Mouse (Mus musculus) kidney, embryonic 14.5 days (tissue): ENCODE results near the gene Cox4i1. TPM values are rescaled to one million over a fixed set of nuclear protein-coding genes. Genes with fewer than 3 reads are reported as not detected.
"Not testable (repeated sequence)": the region's sequence is repeated elsewhere in the genome, so short reads cannot be mapped to it uniquely, and the experiment has no call there.

Experiments
- ATAC-seq: fragments of 200-750 bp; cut with Nextera tagmentation; 2 replicates; pipeline ENCODE4 v1.8.0; 2017; ENCODE audit warnings: moderate number of reproducible peaks, mild to moderate bottlenecking, moderate TSS enrichment, moderate library complexity; ENCODE audit not compliant: low FRiP score, low TSS enrichment
- H3K27ac ChIP-seq: fragments of 300-500 bp; sonication (generic); 2 replicates; pipeline ENCODE4 v1.5.1; 2014; ENCODE audit warnings: low read depth, mild to moderate bottlenecking, low read length, moderate library complexity, mixed read lengths
- H3K27me3 ChIP-seq: fragments of 300-500 bp; sonication (generic); 2 replicates; pipeline ENCODE4 v1.6.1; 2014; ENCODE audit warnings: mild to moderate bottlenecking, low read length; ENCODE audit not compliant: control insufficient read depth, insufficient read depth
- H3K36me3 ChIP-seq: fragments of 300-500 bp; sonication (generic); 2 replicates; pipeline ENCODE4 v1.6.1; 2014; ENCODE audit warnings: low read length, mixed read lengths; ENCODE audit not compliant: control insufficient read depth, insufficient read depth
- H3K4me1 ChIP-seq: fragments of 300-500 bp; sonication (generic); 2 replicates; pipeline ENCODE4 v1.6.1; 2014; ENCODE audit warnings: low read length, mixed read lengths; ENCODE audit not compliant: control insufficient read depth, insufficient read depth
- H3K4me2 ChIP-seq: fragments of 300-500 bp; sonication (generic); replicated peaks from 2 replicates; pipeline ENCODE4 v1.6.1; 2014; ENCODE audit warnings: low read depth, mild to moderate bottlenecking, low read length
- H3K4me3 ChIP-seq: fragments of 300-500 bp; sonication (generic); 2 replicates; pipeline ENCODE4 v1.5.1; 2014; ENCODE audit warnings: mild to moderate bottlenecking, low read length
- H3K9ac ChIP-seq: fragments of 300-500 bp; sonication (generic); 2 replicates; pipeline ENCODE4 v1.6.1; 2014; ENCODE audit warnings: low read depth, mild to moderate bottlenecking, low read length, moderate library complexity
- H3K9me3 ChIP-seq: fragments of 300-500 bp; sonication (generic); 2 replicates; pipeline ENCODE4 v1.6.1; 2016; ENCODE audit warnings: low read length; ENCODE audit not compliant: control insufficient read depth
- WGBS: fragments of 180-500 bp; shearing (Covaris S2); extraction: QIAGEN DNeasy Blood & Tissue Kit; methylation state at CpG from one replicate; pipeline ENCODE4 v1.1.7; 2014; 5-methylcytosine and 5-hydroxymethylcytosine counted together
- polyA plus RNA-seq: library from polyadenylated mRNA; unstranded; fragments of >200 nt; fragmentation: Nextera tagmentation; extraction: Ambion mirVana; gene quantifications from 2 replicates; pipeline ENCODE4 v1.2.1, GENCODE M21; 2014

Cox4i1 gene
- polyA plus RNA-seq, 1 experiment from 2014 or later, result 1,059 TPM

GRCm38 (mm10) chr8:120672626-120673229 lies 4.7 kb downstream of the Cox4i1 start:
- no peak for ATAC-seq
- peaks cover 45% of the 10 kb centered on the region for H3K36me3 ChIP-seq
- H3K4me2 ChIP-seq, result no peak overlapping the region
- no peaks in the 10 kb centered on the region for H3K27me3 ChIP-seq
- no peak overlapping the region for H3K27ac ChIP-seq
- H3K9me3 ChIP-seq, result no peaks in the 10 kb centered on the region
- 90% methylated on average over 16 of the region's 16 CpGs for WGBS
- no peaks in the 10 kb centered on the region for H3K4me1 ChIP-seq
- H3K4me3 ChIP-seq, result no peak overlapping the region
- no peak overlapping the region for H3K9ac ChIP-seq

- 93% methylated on average over 7 of the region's 7 CpGs for WGBS
These were observed 5.3 kb downstream of the Cox4i1 start for GRCm38 (mm10) chr8:120673298-120673697.

GRCm38 (mm10) chr8:120675718-120676117 lies 7.7 kb downstream of the Cox4i1 start:
- H3K27me3 ChIP-seq, result no peaks in the 10 kb centered on the region
- 67% methylated on average over 8 of the region's 8 CpGs for WGBS
- H3K36me3 ChIP-seq, result peaks cover 35% of the 10 kb centered on the region
- ATAC-seq, result no peak
- no peaks in the 10 kb centered on the region for H3K4me1 ChIP-seq
- no peaks in the 10 kb centered on the region for H3K9me3 ChIP-seq
- no peak overlapping the region for H3K27ac ChIP-seq
- H3K9ac ChIP-seq, result no peak overlapping the region
- H3K4me2 ChIP-seq, result no peak overlapping the region
- H3K4me3 ChIP-seq, result no peak overlapping the region

More at GRCm38 (mm10) chr8:120673298-120673697, 5.3 kb downstream of the Cox4i1 start:
- ATAC-seq, result no peak
- Histone ChIP-seq H3K9me3 (no peaks in the 10 kb centered on the region), H3K4me2 (no peak overlapping the region), H3K9ac (no peak overlapping the region), H3K4me3 (no peak overlapping the region), H3K4me1 (no peaks in the 10 kb centered on the region), H3K27ac (no peak overlapping the region), H3K27me3 (no peaks in the 10 kb centered on the region), H3K36me3 (peaks cover 45% of the 10 kb centered on the region)

- Histone ChIP-seq H3K9ac (no peak overlapping the region), H3K4me2 (no peak overlapping the region), H3K4me3 (no peak overlapping the region), H3K4me1 (no peaks in the 10 kb centered on the region), H3K36me3 (peaks cover 10% of the 10 kb centered on the region), H3K27ac (no peak overlapping the region), H3K27me3 (no peaks in the 10 kb centered on the region), H3K9me3 (no peaks in the 10 kb centered on the region)
- WGBS, result 10% methylated on average over 10 of the region's 10 CpGs
- peak; percentile 74; the same call in 1 of the 2 replicates for ATAC-seq
These were observed 10.4 kb downstream of the Cox4i1 start for GRCm38 (mm10) chr8:120678447-120678846.

- H3K27me3 ChIP-seq, result no peaks in the 10 kb centered on the region
- no peak overlapping the region for H3K27ac ChIP-seq
- no peak overlapping the region for H3K9ac ChIP-seq
- no peaks in the 10 kb centered on the region for H3K4me1 ChIP-seq
- H3K4me2 ChIP-seq, result no peak overlapping the region
- H3K36me3 ChIP-seq, result peaks cover 2% of the 10 kb centered on the region; the same call in 1 of the 2 replicates
- no peak for ATAC-seq
- no peaks in the 10 kb centered on the region for H3K9me3 ChIP-seq
- H3K4me3 ChIP-seq, result no peak overlapping the region
- WGBS, result 47% methylated on average over 11 of the region's 11 CpGs
These were observed 11.8 kb downstream of the Cox4i1 start for GRCm38 (mm10) chr8:120679629-120680387.

GRCm38 (mm10) chr8:120680405-120680804 lies 12.4 kb downstream of the Cox4i1 start:
- H3K36me3 ChIP-seq, H3K27ac ChIP-seq, H3K9ac ChIP-seq, H3K4me2 ChIP-seq, ATAC-seq, H3K4me1 ChIP-seq, H3K9me3 ChIP-seq, H3K4me3 ChIP-seq, H3K27me3 ChIP-seq: not testable (repeated sequence)
- WGBS, result 58% methylated on average over 7 of the region's 7 CpGs

- Histone ChIP-seq H3K4me2 (no peak overlapping the region), H3K27me3 (no peaks in the 10 kb centered on the region), H3K9me3 (no peaks in the 10 kb centered on the region), H3K36me3 (no peaks in the 10 kb centered on the region; the same call in 1 of the 2 replicates), H3K4me3 (no peak overlapping the region), H3K27ac (no peak overlapping the region), H3K4me1 (no peaks in the 10 kb centered on the region; the same call in 1 of the 2 replicates), H3K9ac (no peak overlapping the region; the same call in 1 of the 2 replicates)
- WGBS, result 85% methylated on average over 10 of the region's 10 CpGs
- no peak for ATAC-seq
These were observed 13.1 kb downstream of the Cox4i1 start for GRCm38 (mm10) chr8:120681113-120681512.

- H3K9me3 ChIP-seq, result no peaks in the 10 kb centered on the region
- no peak overlapping the region for H3K27ac ChIP-seq
- no peaks in the 10 kb centered on the region for H3K36me3 ChIP-seq
- no peak overlapping the region for H3K4me3 ChIP-seq
- 0 out of 2 replicates have a peak, but pooled peaks cover 5% of the 10 kb centered on the region for H3K27me3 ChIP-seq
- WGBS, result 18% methylated on average over 10 of the region's 10 CpGs
- peaks cover 5% of the 10 kb centered on the region; the same call in 1 of the 2 replicates for H3K4me1 ChIP-seq
- ATAC-seq, result 0 out of 2 replicates have a peak, but pooled peaks have one; percentile 58
- no peak overlapping the region for H3K4me2 ChIP-seq
- no peak overlapping the region for H3K9ac ChIP-seq
These were observed 15.6 kb downstream of the Cox4i1 start for GRCm38 (mm10) chr8:120683602-120684001.

GRCm38 (mm10) chr8:120684082-120684481 lies 16.1 kb downstream of the Cox4i1 start:
- 70% methylated on average over 5 of the region's 5 CpGs for WGBS
- H3K4me1 ChIP-seq, result peaks cover 5% of the 10 kb centered on the region; the same call in 1 of the 2 replicates
- H3K9ac ChIP-seq, result no peak overlapping the region
- no peaks in the 10 kb centered on the region for H3K36me3 ChIP-seq
- no peak overlapping the region for H3K27ac ChIP-seq
- no peak overlapping the region for H3K4me3 ChIP-seq
- 0 out of 2 replicates have a peak, but pooled peaks have one; percentile 10 for ATAC-seq
- no peaks in the 10 kb centered on the region for H3K9me3 ChIP-seq
- no peak overlapping the region for H3K4me2 ChIP-seq
- 0 out of 2 replicates have a peak, but pooled peaks cover 5% of the 10 kb centered on the region for H3K27me3 ChIP-seq
